Mouse (Mus musculus): ENCODE measurements at regions not wholly inside any gene's neighbourhood (a gene's known extent, or its start where the extent isn't known, plus 50 kb on each side); places are given as distances from the start of the nearest gene placed in this dataset.

GRCm38 (mm10) chr12:37632368-37632767 lies 185.2 kb upstream of the Dgkb start:
- in situ Hi-C loops (cut with MseI, MboI), result loop anchor here in 1 of 2 experiments (25.0 kb wide), 1 partner anchor 480 kb away; no protein-coding TSS in a partner anchor

- in situ Hi-C loops (cut with MseI, MboI), result loop anchor here in 1 of 2 experiments (25.0 kb wide), 1 partner anchor 479 kb away; no protein-coding TSS in a partner anchor
These were observed 184.2 kb upstream of the Dgkb start for GRCm38 (mm10) chr12:37633286-37633685.

- in situ Hi-C loops (cut with MseI, MboI), result loop anchor here in 1 of 2 experiments (25.0 kb wide), 1 partner anchor 466 kb away; no protein-coding TSS in a partner anchor
These were observed 171.3 kb upstream of the Dgkb start for GRCm38 (mm10) chr12:37646186-37646585.

- in situ Hi-C loops (cut with MseI, MboI), result no loop called here
These were observed 164.2 kb upstream of the Dgkb start for GRCm38 (mm10) chr12:37653287-37653686.

- in situ Hi-C loops (cut with MseI, MboI), result no loop called here
These were observed 163.3 kb upstream of the Dgkb start for GRCm38 (mm10) chr12:37654256-37654655.

GRCm38 (mm10) chr12:37660016-37660415 lies 157.5 kb upstream of the Dgkb start:
- in situ Hi-C loops (cut with MseI, MboI), result no loop called here

- in situ Hi-C loops (cut with MseI, MboI), result no loop called here
These were observed 134.9 kb upstream of the Dgkb start for GRCm38 (mm10) chr12:37682455-37683110.

- in situ Hi-C loops (cut with MseI, MboI), result no loop called here
These were observed 124.9 kb upstream of the Dgkb start for GRCm38 (mm10) chr12:37692584-37692983.

All from mouse trophoblast stem cell (cell line).